Mouse (Mus musculus) Patski (cell line): ENCODE measurements at regions not wholly inside any gene's neighbourhood (a gene's known extent, or its start where the extent isn't known, plus 50 kb on each side); places are given as distances from the start of the nearest gene placed in this dataset.
A peak's percentile ranks its signal among the peaks of the same experiment; 100 is the strongest.
"Not testable (repeated sequence)": the region's sequence is repeated elsewhere in the genome, so short reads cannot be mapped to it uniquely, and the experiment has no call there.

Source experiments
- ATAC-seq: fragments of 100-300 bp; one replicate; pipeline ENCODE4 v1.8.0; 2021
- CTCF ChIA-PET: fragments of 350-600 bp; sonication (Branson Sonifier 250); formaldehyde crosslinking; loops from one replicate; lab custom pipeline; 2022; ENCODE audit warnings: inconsistent platforms; lab: Charles Lee
- POLR2A ChIA-PET: fragments of 350-600 bp; sonication (Branson Sonifier 250); formaldehyde crosslinking; loops from one replicate; lab custom pipeline; 2022; ENCODE audit warnings: antibody characterized with exemption, inconsistent platforms; lab: Charles Lee
- DNase-seq: peaks from one replicate; pipeline ENCODE4 v3.0.0-alpha.2; 2011; ENCODE audit warnings: low read depth, low spot score
- H3K27me3 ChIP-seq: fragments of 371-371 bp; one replicate; pipeline ENCODE4 v1.5.1; 2021
- CTCF ChIP-seq: fragments of 100-300 bp; IDR thresholded peaks from one replicate; pipeline ENCODE4 v1.5.1; 2021
- in situ Hi-C: fragments of 300-500 bp; cut with MboI; formaldehyde crosslinking; loops from 3 replicates; pipeline ENCODE4 v1.11.1; 2018; ENCODE audit warnings: low pct_unique_long_range_greater_than_20kb, mixed read lengths

GRCm38 (mm10) chrX:19903962-19904930, 155.1 kb upstream of the Chst7 start:
- ATAC-seq (peak; percentile 98), DNase-seq (peak; percentile 53)
- in situ Hi-C loops, result no loop called here
- ChIA-PET POLR2A (interaction anchor here (0.6 kb wide), 1 partner anchor 55 kb away, joined by 6 read pairs; no protein-coding TSS in a partner anchor), CTCF (no interaction called here)
- TF ChIP-seq CTCF, result no peak
- H3K27me3 ChIP-seq, result peaks cover 9% of the 10 kb centered on the region

GRCm38 (mm10) chrX:19906646-19907371, 152.6 kb upstream of the Chst7 start:
- POLR2A ChIA-PET, result no interaction called here
- ATAC-seq (peak; percentile 77), DNase-seq (peak; percentile 15)
- TF ChIP-seq CTCF, result no peak
- in situ Hi-C loops, result no loop called here
- CTCF ChIA-PET, result interaction anchor here (1.4 kb wide), 1 partner anchor 163 kb away, joined by 3 read pairs; no protein-coding TSS in a partner anchor
- H3K27me3 ChIP-seq, result peaks cover 6% of the 10 kb centered on the region

- H3K27me3 ChIP-seq, result peaks cover 17% of the 10 kb centered on the region
- DNase-seq (no peak), ATAC-seq (no peak)
- no peak for TF ChIP-seq CTCF
- ChIA-PET CTCF (no interaction called here), POLR2A (no interaction called here)
- in situ Hi-C loops, result no loop called here
These were observed 142.4 kb upstream of the Chst7 start for GRCm38 (mm10) chrX:19917001-19917400.

- H3K27me3 ChIP-seq, CTCF ChIA-PET, in situ Hi-C loops, ATAC-seq, DNase-seq: not testable (repeated sequence)
- POLR2A ChIA-PET, result interaction anchor here (1.3 kb wide), 1 partner anchor 9 kb away, joined by 3 read pairs; no protein-coding TSS in a partner anchor
These were observed 130.0 kb upstream of the Chst7 start for GRCm38 (mm10) chrX:19929376-19929775.

GRCm38 (mm10) chrX:19929866-19930265, 129.5 kb upstream of the Chst7 start:
- CTCF ChIA-PET, result no interaction called here
- H3K27me3 ChIP-seq, result no peaks in the 10 kb centered on the region
- DNase-seq (no peak), ATAC-seq (no peak)
- in situ Hi-C loops, result no loop called here
- no peak for TF ChIP-seq CTCF
- POLR2A ChIA-PET, result interaction anchor here (1.3 kb wide), 1 partner anchor 9 kb away, joined by 3 read pairs; no protein-coding TSS in a partner anchor

GRCm38 (mm10) chrX:19943305-19943704, 116.1 kb upstream of the Chst7 start:
- CTCF ChIA-PET, result no interaction called here
- H3K27me3 ChIP-seq, result peaks cover 8% of the 10 kb centered on the region
- in situ Hi-C loops, result no loop called here
- DNase-seq, result no peak
- ATAC-seq, result no peak
- no peak for TF ChIP-seq CTCF
- POLR2A ChIA-PET, result no interaction called here
